Mouse (Mus musculus) retina, postnatal 7 days (tissue): ENCODE measurements around the gene Gucd1.
"Not testable (repeated sequence)": the region's sequence is repeated elsewhere in the genome, so short reads cannot be mapped to it uniquely, and the experiment has no call there.

Source experiments
- DNase-seq: peaks from one replicate; pipeline ENCODE4 v3.0.0-alpha.2; 2012; ENCODE audit warnings: low read depth, low spot score

The Gucd1 gene

DNA sequence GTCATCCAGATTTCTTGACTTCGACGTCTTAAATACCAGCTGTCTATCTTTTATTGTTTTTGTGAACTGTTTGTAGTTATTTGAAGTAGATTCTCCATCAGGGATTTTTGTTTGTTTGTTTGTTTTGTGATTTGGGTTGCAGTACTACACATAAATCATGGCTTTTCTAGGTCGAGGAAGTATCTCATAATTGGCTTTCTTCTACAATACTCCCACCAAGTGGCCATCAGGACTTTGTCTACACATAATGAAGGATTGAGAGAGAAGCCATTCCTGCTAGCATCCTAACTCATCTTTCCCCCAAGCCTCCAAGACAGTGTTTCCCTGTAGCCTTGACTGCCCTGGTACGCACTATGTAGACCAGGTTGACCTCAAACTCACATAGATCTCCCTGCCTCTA, 126.9 kb downstream of the Gucd1 start:
- DNase-seq = no peak

- no peak for DNase-seq
Observed at GRCm38 (mm10) chr10:75390156-75390555, 127.6 kb downstream of the Gucd1 start.

DNA sequence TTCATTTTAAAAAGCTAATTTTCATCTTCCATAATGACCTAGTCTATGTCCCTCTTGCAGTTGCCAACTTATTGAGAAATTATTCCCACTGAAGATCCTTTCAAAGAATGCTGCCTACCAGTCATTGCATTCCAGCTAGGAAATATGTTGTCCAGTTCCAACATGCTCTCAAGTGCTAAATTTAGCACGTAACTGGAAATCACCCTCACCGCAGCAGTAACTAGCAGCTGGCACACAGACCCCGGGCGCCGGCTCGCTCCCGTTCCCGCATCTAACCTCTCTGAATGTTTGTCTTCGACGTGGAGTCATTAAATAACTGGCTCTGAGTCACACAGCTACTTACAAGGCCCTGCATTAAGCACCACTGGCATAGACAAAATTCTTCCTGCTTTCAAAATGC, 139.1 kb downstream of the Gucd1 start:
- DNase-seq = no peak

DNA sequence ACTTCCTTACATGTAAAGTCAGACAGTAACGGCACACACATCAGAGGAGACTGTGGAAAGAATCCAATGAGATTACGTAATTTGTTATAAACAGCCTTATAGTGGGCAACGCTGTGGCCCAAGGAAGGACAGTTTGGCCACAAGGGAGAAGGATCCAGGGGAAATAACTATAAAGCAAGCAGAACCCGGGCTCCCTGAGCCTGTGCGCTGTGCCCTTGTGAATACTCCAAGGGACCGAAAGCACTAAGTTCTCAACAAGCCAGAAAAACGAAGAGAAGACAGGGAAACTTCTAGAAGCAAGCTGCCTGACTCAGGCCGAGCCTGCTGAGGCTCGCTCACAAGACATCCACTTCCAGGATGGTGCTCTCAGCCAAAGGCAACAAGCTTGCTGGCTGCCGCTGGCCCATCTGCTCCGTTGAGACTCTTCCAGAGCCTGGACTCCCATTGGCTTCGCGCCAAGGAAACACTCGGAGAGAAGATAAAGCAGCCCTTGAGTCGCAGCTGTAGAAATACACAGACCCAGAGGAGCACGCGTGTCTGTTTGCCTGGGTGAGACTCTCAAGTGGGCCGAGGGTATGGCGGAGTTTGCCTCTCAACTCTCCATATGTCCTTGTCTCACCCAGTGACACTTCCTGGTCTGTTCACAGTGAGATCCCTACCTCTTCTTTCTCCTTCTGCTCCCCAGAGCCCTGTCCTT, 144.0 kb downstream of the Gucd1 start:
- not testable (repeated sequence) for DNase-seq

GRCm38 (mm10) chr10:75365231-75365633, 152.5 kb downstream of the Gucd1 start:
- no peak for DNase-seq

- no peak for DNase-seq
Observed at GRCm38 (mm10) chr10:75364796-75365195, 153.0 kb downstream of the Gucd1 start.

DNA sequence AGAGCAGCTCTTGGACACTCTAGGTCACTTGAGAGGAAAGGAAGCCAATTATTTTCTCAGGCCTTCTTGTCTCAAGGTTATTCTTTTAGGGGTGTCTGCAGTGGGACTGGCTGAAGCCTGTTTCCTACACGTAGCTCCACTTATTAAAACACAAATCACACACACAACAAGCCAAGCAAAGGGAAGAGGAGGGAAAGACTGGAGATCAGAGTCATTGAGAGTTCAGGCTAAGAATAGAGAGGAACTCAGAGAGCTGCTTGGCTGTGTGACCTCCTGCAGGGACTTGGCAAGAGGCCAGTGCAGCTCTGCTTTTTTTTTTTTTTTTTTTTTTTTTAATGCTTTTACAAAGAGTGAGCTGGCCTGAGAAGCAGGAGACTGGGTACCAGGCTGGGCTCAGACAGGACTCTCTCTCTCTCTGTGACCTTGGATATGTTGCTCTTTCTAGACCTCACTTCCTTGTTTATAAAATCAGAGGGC, 153.5 kb downstream of the Gucd1 start:
- DNase-seq = not testable (repeated sequence)

- DNase-seq = no peak
Observed at GRCm38 (mm10) chr10:75355341-75355740, 162.4 kb downstream of the Gucd1 start.

DNA sequence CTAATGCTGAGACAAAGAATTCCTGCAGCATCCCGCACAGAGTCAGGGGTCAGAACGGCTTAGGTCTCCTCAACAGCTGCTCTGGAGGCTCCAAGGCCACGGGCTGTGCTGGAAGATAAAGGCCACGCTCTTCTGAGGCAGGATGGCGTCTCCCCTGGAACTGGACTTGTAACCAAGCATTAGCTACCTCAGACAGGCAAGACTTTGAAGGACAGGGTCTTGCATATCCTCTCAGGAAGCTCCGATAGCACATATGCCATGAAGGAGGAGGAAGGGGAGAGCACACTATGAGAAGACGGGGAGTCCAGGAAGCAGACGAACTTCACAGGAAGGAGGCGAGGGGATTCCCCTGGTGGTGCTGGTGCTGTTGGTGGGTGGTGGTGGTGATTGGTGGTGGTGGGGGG, 163.9 kb downstream of the Gucd1 start:
- not testable (repeated sequence) for DNase-seq

- no peak for DNase-seq
Observed at GRCm38 (mm10) chr10:75352541-75352940, 165.2 kb downstream of the Gucd1 start.

DNA sequence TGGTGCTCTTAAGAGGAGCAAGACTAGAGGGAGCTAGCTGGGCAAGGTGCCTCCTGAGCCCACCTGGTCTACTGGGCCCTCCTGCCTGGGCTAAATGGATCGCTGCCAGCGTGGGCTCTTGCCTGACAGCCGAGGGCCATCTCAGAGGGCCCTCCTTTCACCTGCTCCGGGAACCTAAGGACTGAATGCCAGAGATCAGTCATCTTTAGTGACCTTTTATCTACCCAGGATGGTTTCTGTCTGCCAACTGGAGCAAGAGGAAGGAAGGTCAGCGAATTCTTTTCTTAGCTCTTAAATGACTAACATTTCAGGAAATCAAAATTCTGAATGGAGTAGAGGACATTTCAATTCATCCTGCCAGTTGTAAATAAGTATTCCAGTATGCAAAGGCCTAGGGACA, 167.2 kb downstream of the Gucd1 start:
- DNase-seq = no peak

- DNase-seq = no peak
Observed at GRCm38 (mm10) chr10:75345265-75345664, 172.5 kb downstream of the Gucd1 start.

DNA sequence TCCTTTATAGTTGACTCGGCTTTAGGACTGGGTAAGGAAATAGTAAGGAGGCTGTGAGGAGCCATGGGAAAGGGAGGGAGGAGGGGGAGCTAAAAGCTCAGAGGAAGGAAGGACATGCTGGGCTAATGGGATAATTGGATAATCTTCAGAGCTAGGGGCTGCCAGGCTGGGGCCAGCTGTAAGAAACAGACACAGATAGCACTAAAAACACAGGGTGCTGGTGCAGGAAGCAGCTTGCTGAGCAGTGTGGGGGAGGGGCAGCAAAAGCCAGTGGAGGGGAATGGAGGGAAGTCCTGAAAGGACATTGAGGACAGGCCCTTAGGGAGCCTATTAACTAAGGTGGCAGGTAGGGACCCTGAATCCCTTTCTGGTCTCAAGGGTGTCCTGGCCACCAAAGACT, 173.2 kb downstream of the Gucd1 start:
- DNase-seq = peak; percentile 8

GRCm38 (mm10) chr10:75341936-75342335, 175.8 kb downstream of the Gucd1 start:
- DNase-seq = no peak

- no peak for DNase-seq
Observed at GRCm38 (mm10) chr10:75339377-75339776, 178.4 kb downstream of the Gucd1 start.

GRCm38 (mm10) chr10:75338852-75339251, 178.9 kb downstream of the Gucd1 start:
- DNase-seq = no peak

GRCm38 (mm10) chr10:75337231-75337630, 180.5 kb downstream of the Gucd1 start:
- DNase-seq = no peak

DNA sequence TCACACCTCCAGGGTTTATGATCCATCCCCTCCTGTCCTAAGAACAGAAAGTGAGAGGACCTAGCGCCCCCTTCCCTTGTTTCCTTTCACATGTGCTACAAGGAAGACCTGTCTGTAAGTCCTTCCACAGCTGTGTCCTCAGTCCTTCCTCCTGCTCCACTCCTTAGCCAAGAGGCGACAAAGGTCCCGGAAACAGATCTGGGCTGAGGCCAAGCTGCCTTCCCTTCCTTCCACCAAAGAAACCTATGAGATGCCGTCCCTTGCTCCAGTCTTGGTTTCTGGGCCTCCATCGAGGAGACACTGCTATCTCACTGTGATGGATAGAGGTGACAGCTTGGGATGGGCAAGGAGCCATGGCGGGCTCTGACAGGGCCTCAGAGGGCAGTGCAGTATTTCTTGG, 182.7 kb downstream of the Gucd1 start:
- DNase-seq = no peak

DNA sequence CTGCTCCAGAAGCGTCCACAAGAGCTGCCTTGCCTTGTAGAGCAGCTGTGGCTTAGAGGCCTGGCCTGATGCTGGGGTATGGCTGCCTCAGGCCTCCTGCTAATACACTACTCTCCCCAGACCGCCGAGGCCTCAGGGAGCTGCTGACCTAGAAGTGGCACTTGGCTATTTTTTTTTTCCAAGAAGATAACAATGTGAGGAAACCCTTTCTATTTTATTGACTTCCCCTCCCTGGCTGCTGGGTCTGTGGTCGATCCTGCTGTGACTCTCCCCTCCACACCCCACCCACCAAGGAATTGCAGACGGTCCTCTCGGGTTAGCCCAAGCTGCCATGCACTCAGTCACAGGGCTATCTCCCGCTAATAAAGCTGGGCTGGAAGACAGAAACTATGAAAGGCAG, 183.6 kb downstream of the Gucd1 start:
- DNase-seq = no peak

GRCm38 (mm10) chr10:75333176-75333776, 184.5 kb downstream of the Gucd1 start:
- no peak for DNase-seq

- no peak for DNase-seq
Observed at GRCm38 (mm10) chr10:75332268-75332667, 185.5 kb downstream of the Gucd1 start.

GRCm38 (mm10) chr10:75328201-75328704, 189.5 kb downstream of the Gucd1 start:
- no peak for DNase-seq

GRCm38 (mm10) chr10:75327081-75327480, 190.7 kb downstream of the Gucd1 start:
- DNase-seq = no peak
